Mouse (Mus musculus) left cerebral cortex, adult 11 months (tissue): ENCODE measurements around the gene C1qtnf3.

Source experiments
- DNase-seq: peaks from one replicate; pipeline ENCODE4 v3.0.0; 2022; ENCODE audit warnings: low spot score

C1qtnf3 gene

GRCm38 (mm10) chr15:10951951-10952759 is at the start of gene C1qtnf3:
Gene C1qtnf3 (plus strand): TSS chr15:10952332.
- DNase-seq: no peak

GRCm38 (mm10) chr15:10902360-10902759 is 49.8 kb upstream of the C1qtnf3 start:
- no peak for DNase-seq

GRCm38 (mm10) chr15:10916611-10917311 is 35.4 kb upstream of the C1qtnf3 start:
- DNase-seq: no peak

DNA sequence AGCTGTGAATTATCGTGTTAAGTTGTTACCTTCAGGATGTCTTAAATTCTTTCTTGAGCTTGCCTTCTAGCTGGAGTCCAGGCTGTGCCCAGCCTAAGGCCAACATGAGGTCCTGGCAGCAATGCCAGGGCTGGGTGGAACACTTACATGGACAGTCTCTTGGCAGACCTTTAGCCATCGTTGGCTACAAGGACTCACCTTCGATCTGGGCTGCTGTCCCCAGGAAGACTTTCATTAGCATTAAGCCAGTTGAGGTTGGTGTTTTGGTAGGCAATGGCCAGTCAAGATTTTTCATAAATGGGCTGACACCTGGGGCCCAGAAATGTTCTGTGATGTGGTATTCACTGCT is 34.8 kb upstream of the C1qtnf3 start:
- DNase-seq: no peak

DNA sequence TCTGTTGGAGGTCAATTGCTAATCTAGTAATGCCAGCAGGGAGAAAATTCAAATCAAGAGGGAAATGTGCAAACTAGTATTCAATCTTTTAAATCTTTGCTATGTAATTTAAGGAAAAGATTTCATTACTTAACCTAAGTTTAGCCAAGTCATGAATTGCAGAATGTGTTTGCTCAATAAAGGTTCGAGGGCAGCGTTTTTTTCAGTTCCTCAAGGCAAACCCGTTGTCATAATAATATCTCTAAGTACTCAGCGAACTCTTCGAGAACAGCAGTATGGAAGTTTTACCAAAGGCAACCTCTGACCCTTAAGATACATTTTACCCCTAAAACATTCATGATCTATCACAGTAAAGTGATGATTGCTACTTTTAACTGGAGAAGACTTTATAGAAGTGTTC is 31.9 kb upstream of the C1qtnf3 start:
- no peak for DNase-seq

GRCm38 (mm10) chr15:10921064-10921463 is 31.1 kb upstream of the C1qtnf3 start:
- no peak for DNase-seq

GRCm38 (mm10) chr15:10922061-10922460 is 30.1 kb upstream of the C1qtnf3 start:
- DNase-seq: no peak

DNA sequence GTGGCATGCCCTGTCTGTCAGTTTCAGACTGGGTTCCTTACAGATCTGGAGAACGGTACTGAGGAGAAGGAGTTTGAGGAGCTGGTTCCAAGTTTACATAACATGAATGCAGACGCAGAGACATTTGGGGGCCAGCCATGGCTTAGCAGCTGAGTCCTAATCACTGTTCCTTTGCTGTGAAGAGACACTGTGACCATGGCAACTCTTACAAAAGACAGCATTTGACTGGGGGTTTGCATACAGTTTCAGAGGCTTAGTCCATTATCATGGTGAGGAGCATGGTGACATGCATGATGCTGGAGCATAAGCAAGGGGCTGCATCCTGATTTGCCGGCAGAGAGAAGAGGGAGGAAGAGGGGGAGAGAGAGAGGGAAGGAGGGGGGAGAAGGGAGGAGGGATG is 29.6 kb upstream of the C1qtnf3 start:
- DNase-seq: no peak

GRCm38 (mm10) chr15:10923076-10923995 is 28.8 kb upstream of the C1qtnf3 start:
- no peak for DNase-seq

DNA sequence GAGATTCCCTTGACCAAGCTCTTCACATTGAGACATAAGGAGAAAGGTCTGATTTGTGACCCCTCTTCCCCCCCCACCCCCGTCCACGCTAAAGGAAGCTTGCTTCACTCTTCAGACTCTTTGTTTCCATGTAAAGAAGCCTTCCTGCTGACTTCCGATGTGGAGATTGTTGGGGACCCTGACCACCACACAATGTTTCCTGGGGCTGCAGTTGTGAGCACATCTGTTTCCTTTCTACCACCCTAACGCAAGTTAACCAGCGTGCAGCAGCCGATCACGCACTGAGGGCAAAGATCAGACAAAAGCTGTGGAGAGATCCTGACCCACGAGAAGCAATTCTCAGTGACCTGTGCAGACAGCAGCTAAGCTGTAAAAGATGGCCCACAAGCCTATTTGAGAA is 24.8 kb upstream of the C1qtnf3 start:
- no peak for DNase-seq

DNA sequence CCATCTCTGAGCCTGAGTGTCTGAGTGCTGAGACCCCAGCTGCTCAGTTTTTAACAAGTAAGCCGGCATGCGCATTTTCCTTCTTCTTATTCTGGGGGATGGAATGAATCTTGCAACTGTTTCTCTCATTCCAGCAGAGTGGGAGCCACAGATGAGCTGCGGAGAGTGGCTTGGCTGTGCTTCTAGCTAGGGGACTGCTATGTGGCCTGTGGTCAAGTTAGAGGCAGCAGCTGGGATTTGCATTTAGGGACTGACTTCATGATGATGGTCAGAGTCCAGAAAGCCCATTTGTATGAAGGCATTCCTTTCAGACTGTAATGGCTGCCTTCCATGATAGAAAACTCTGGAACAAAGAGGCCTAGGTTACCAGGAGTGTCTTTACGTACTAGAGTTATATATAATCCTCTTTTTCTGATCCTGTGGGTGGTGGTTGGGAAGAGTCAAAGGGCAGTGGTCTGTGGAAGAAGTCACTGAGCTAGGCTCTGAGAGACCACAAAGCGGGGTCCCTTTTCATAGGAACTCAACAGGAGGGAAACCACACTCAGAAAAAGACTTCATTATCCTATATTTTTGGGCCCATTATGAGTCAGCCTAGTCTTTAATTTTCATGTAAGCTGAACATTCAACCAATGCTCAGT is 23.4 kb upstream of the C1qtnf3 start:
- DNase-seq: no peak

- no peak for DNase-seq
Measured at GRCm38 (mm10) chr15:10933930-10934329, 18.2 kb upstream of the C1qtnf3 start.

DNA sequence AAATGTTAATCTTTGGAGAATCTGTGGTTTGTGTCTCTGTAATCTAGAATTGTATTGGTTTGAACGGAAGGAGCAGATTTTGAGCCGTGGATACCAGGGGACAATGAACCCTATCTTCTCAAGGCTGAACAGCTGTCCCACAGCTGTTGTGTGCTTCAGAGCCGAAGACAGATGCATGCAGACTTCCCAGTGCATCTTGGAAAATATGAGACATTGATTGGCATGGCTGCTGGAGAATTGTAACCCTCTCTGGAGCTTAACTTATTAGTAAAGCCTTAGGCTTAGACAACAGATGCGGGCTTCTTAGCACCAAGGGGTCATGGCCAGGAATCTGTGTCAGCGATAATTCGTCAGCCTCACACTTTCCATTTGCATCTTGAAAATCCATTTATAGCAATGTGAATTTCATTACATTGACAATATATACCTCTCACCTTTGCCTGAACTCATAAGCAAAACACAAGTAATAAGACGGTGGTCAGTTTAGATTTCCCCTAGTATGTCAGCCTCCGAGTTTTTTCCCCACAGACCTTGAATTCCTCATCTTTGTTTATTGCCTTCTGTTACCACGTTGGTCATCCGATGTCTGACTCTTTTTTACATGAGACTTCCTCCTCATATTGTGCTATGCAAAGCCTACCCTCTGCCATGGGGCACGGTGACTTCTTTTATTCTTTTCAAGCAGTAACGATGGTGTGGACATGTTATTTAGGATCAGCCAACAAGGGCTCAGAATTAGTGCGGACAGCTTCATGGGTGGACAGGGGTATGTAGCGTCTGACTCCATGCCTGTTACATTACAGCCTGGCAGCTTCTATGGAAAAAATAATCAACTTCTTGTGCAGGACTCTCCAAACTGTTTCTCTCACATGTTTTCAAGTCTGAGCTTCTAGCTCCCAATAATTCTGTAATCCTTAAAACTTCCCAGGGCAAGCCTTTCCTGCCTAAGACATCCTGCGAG is 11.7 kb upstream of the C1qtnf3 start:
- DNase-seq: no peak

DNA sequence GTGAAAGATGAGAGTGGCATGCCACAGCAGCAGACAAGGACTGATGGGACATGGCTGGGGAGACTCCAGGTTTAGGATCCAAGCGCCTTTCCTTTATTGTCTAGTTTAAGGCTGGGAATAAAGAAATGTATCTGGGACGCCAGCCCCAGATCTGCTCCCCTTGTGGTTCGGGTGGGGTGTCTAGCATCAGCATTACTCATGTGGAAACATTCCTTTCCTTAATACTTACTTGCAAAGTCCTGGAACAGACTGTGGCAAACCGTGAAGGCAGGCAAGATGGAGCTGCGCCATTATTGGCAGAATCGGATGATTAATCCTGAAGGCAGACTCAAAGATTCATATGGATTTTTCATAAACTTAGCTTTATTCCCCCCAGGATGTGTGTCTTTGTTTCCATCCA is 10.2 kb upstream of the C1qtnf3 start:
- no peak for DNase-seq

- DNase-seq: no peak
Measured at GRCm38 (mm10) chr15:10947852-10948251, 4.3 kb upstream of the C1qtnf3 start.

GRCm38 (mm10) chr15:10952760-10953305 is 701 bp downstream of the C1qtnf3 start:
- no peak for DNase-seq

DNA sequence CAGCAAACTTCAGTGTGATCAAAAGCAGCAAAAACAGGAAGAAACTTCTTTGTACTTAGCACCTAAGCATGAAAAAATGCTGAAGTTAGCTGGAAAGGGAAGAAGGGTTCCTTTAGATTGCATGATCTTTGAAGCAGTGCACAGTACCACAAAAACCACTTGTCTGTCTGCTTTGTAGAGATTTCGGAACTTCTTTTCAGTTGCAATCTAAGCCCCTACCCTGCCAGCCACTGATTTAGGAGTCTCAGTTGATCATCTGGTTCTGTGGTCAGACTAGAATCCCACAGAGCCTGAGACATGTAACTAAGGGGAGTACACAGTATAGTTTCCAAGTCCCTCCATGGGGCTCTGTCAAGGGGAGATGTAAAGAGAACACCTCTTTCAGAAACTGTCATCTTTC is 1.3 kb downstream of the C1qtnf3 start:
- no peak for DNase-seq

GRCm38 (mm10) chr15:10954381-10955016 is 2.4 kb downstream of the C1qtnf3 start:
- DNase-seq: no peak

GRCm38 (mm10) chr15:10955156-10955555 is 3.0 kb downstream of the C1qtnf3 start:
- no peak for DNase-seq

- DNase-seq: no peak
Measured at GRCm38 (mm10) chr15:10956706-10957105, 4.6 kb downstream of the C1qtnf3 start.
